Mouse (Mus musculus): ENCODE measurements around the gene Lsm14a. TPM values are rescaled to one million over a fixed set of nuclear protein-coding genes. Genes with fewer than 3 reads are reported as not detected.

Lsm14a gene
- total and polyA plus RNA-seq, 3 experiments: 53.7 to 193 (median 90.0) TPM

GRCm38 (mm10) chr7:34309186-34309764 lies 83.8 kb downstream of the Lsm14a start:
- Histone ChIP-seq H3K9ac (ENCODE audit: insufficient read depth, low read depth) (no peak overlapping the region), H3K4me1 (ENCODE audit: control insufficient read depth in 1 of 2, insufficient read depth in 2 of 2) (peaks cover 0 to 13% of the 10 kb centered on the region in 2 experiments; a peak in 2 of 4 replicates), H3K27me3 (replicated peaks) (no peaks in the 10 kb centered on the region), H3K4me2 (ENCODE audit: insufficient read depth, low read depth, poor library complexity, severe bottlenecking) (no peak overlapping the region), H3K4me3 (replicated peaks in 1 of 3; ENCODE audit: low read depth in 2 of 3, low read length in 2 of 3, poor library complexity in 1 of 3) (no peak overlapping the region), H3K79me2 (replicated peaks; ENCODE audit: control insufficient read depth, extremely low read depth, insufficient read depth, poor library complexity, severe bottlenecking) (0 out of 2 replicates have a peak, but pooled peaks cover 4% of the 10 kb centered on the region), H3K27ac (ENCODE audit: insufficient read depth, low read depth) (no peak overlapping the region), H3K9me3 (replicated peaks; ENCODE audit: low read length) (no peaks in the 10 kb centered on the region), H3K36me3 (replicated peaks in 1 of 2; ENCODE audit: control insufficient read depth in 1 of 2, insufficient read depth in 1 of 2, low read length in 1 of 2) (peaks cover 0 to 12% of the 10 kb centered on the region in 2 experiments)
- TF ChIP-seq MEF2A (IDR thresholded peaks at IDR 0.05; ENCODE audit: borderline replicate concordance, low read depth, low read length) (no peak), SMC3 (IDR thresholded peaks at IDR 0.05; ENCODE audit: low read depth, low read length) (no peak), MXI1 (IDR thresholded peaks at IDR 0.05; ENCODE audit: low read depth, low read length) (no peak), IRF4 (IDR thresholded peaks at IDR 0.05; ENCODE audit: low read depth, low read length) (no peak), ELF1 (IDR thresholded peaks at IDR 0.05; ENCODE audit: low read depth, low read length) (no peak), TBP (conservative IDR thresholded peaks at IDR 0.05; ENCODE audit: low read depth, low read length) (no peak), NELFE (IDR thresholded peaks at IDR 0.05; ENCODE audit: low read depth, low read length) (no peak), NRF1 (IDR thresholded peaks at IDR 0.05; ENCODE audit: low read depth, low read length) (no peak)
- no peak for DNase-seq (ENCODE audit: extremely low read depth)
- dilution Hi-C loops (cut with MboI; ENCODE audit: extremely low pct_ligation_motif_present, extremely low pct_unique_long_range_greater_than_20kb, low sequenced_read_pairs): no loop called here
- in situ Hi-C loops (cut with MboI; ENCODE audit: low pct_ligation_motif_present, low pct_unique_long_range_greater_than_20kb, low sequenced_read_pairs): no loop called here

GRCm38 (mm10) chr7:34308586-34308985 lies 84.5 kb downstream of the Lsm14a start:
- no peak for DNase-seq (ENCODE audit: extremely low read depth)
- Histone ChIP-seq H3K36me3 (replicated peaks in 1 of 2; ENCODE audit: control insufficient read depth in 1 of 2, insufficient read depth in 1 of 2, low read length in 1 of 2) (peaks cover 0 to 12% of the 10 kb centered on the region in 2 experiments), H3K4me1 (ENCODE audit: control insufficient read depth in 1 of 2, insufficient read depth in 2 of 2) (peaks cover 0 to 13% of the 10 kb centered on the region in 2 experiments; a peak in 2 of 4 replicates), H3K4me3 (replicated peaks in 1 of 3; ENCODE audit: low read depth in 2 of 3, low read length in 2 of 3, poor library complexity in 1 of 3) (no peak overlapping the region), H3K9me3 (replicated peaks; ENCODE audit: low read length) (no peaks in the 10 kb centered on the region), H3K27ac (ENCODE audit: insufficient read depth, low read depth) (no peak overlapping the region), H3K9ac (ENCODE audit: insufficient read depth, low read depth) (no peak overlapping the region), H3K27me3 (replicated peaks) (no peaks in the 10 kb centered on the region), H3K4me2 (ENCODE audit: insufficient read depth, low read depth, poor library complexity, severe bottlenecking) (no peak overlapping the region), H3K79me2 (replicated peaks; ENCODE audit: control insufficient read depth, extremely low read depth, insufficient read depth, poor library complexity, severe bottlenecking) (0 out of 2 replicates have a peak, but pooled peaks cover 4% of the 10 kb centered on the region)
- TF ChIP-seq MXI1 (IDR thresholded peaks at IDR 0.05; ENCODE audit: low read depth, low read length) (no peak), JUND (conservative IDR thresholded peaks at IDR 0.05; ENCODE audit: low read depth, low read length) (no peak), ZNF384 (IDR thresholded peaks at IDR 0.05; ENCODE audit: low read depth, low read length) (no peak), SMC3 (IDR thresholded peaks at IDR 0.05; ENCODE audit: low read depth, low read length) (no peak), TBP (conservative IDR thresholded peaks at IDR 0.05; ENCODE audit: low read depth, low read length) (no peak), MEF2A (IDR thresholded peaks at IDR 0.05; ENCODE audit: borderline replicate concordance, low read depth, low read length) (no peak), MAZ (IDR thresholded peaks at IDR 0.05; ENCODE audit: low read depth, low read length) (no peak), IRF4 (IDR thresholded peaks at IDR 0.05; ENCODE audit: low read depth, low read length) (no peak)
- in situ Hi-C loops (cut with MboI; ENCODE audit: low pct_ligation_motif_present, low pct_unique_long_range_greater_than_20kb, low sequenced_read_pairs) (no loop called here), dilution Hi-C loops (cut with MboI; ENCODE audit: extremely low pct_ligation_motif_present, extremely low pct_unique_long_range_greater_than_20kb, low sequenced_read_pairs) (no loop called here)

GRCm38 (mm10) chr7:34305454-34305853 lies 87.7 kb downstream of the Lsm14a start:
- Histone ChIP-seq H3K36me3 (replicated peaks in 1 of 2; ENCODE audit: control insufficient read depth in 1 of 2, insufficient read depth in 1 of 2, low read length in 1 of 2) (peaks cover 0 to 13% of the 10 kb centered on the region in 2 experiments), H3K27ac (ENCODE audit: insufficient read depth, low read depth) (no peak overlapping the region), H3K27me3 (replicated peaks) (no peaks in the 10 kb centered on the region), H3K4me1 (ENCODE audit: control insufficient read depth in 1 of 2, insufficient read depth in 2 of 2) (peaks cover 5 to 30% of the 10 kb centered on the region in 2 experiments; a peak in 3 of 4 replicates), H3K9me3 (replicated peaks; ENCODE audit: low read length) (no peaks in the 10 kb centered on the region), H3K9ac (ENCODE audit: insufficient read depth, low read depth) (no peak overlapping the region), H3K4me2 (ENCODE audit: insufficient read depth, low read depth, poor library complexity, severe bottlenecking) (no peak overlapping the region), H3K4me3 (replicated peaks in 1 of 3; ENCODE audit: low read depth in 2 of 3, low read length in 2 of 3, poor library complexity in 1 of 3) (no peak overlapping the region), H3K79me2 (replicated peaks; ENCODE audit: control insufficient read depth, extremely low read depth, insufficient read depth, poor library complexity, severe bottlenecking) (no peaks in the 10 kb centered on the region)
- DNase-seq (ENCODE audit: extremely low read depth): no peak
- dilution Hi-C loops (cut with MboI; ENCODE audit: extremely low pct_ligation_motif_present, extremely low pct_unique_long_range_greater_than_20kb, low sequenced_read_pairs): no loop called here
- in situ Hi-C loops (cut with MboI; ENCODE audit: low pct_ligation_motif_present, low pct_unique_long_range_greater_than_20kb, low sequenced_read_pairs): no loop called here
- TF ChIP-seq MXI1 (IDR thresholded peaks at IDR 0.05; ENCODE audit: low read depth, low read length) (no peak), POLR2AphosphoS2 (IDR thresholded peaks at IDR 0.05; ENCODE audit: low read depth, low read length) (no peak), SMC3 (IDR thresholded peaks at IDR 0.05; ENCODE audit: low read depth, low read length) (no peak), CTCF (conservative IDR thresholded peaks at IDR 0.05 in 1 of 2, IDR thresholded peaks at IDR 0.05 in 1 of 2; ENCODE audit: low read depth in 2 of 2, low read length in 2 of 2) (no peak), JUND (conservative IDR thresholded peaks at IDR 0.05; ENCODE audit: low read depth, low read length) (no peak), CHD1 (IDR thresholded peaks at IDR 0.05; ENCODE audit: low read depth, low read length) (no peak), BHLHE40 (IDR thresholded peaks at IDR 0.05; ENCODE audit: low read depth, low read length) (no peak), ZMIZ1 (IDR thresholded peaks at IDR 0.05; ENCODE audit: low read depth, low read length) (no peak), SIN3A (IDR thresholded peaks at IDR 0.05; ENCODE audit: low read length) (no peak)

All from CH12.LX (cell line).